Mouse (Mus musculus) brain, adult 2 months (tissue): Measurements from ENCODE around the gene Oip5.
"Not testable (repeated sequence)": the region's sequence is repeated elsewhere in the genome, so short reads cannot be mapped to it uniquely, and the experiment has no call there.

Source experiments
- DNase-seq: peaks from one replicate; pipeline ENCODE4 v3.0.0; 2011; ENCODE audit warnings: low read depth, low spot score

Gene Oip5

GRCm38 (mm10) chr2:119618199-119618982 lies at the start of gene Oip5, which contains the start of gene Nusap1:
Gene Oip5, minus strand, starts transcription at chr2:119618469.
Gene Nusap1, plus strand, starts transcription at chr2:119618298.
- DNase-seq, result peak; percentile 99

GRCm38 (mm10) chr2:119665744-119666143 lies 47.5 kb upstream of the Oip5 start:
- DNase-seq, result not testable (repeated sequence)

GRCm38 (mm10) chr2:119662220-119663182 lies 44.2 kb upstream of the Oip5 start, which contains the start of gene Ndufaf1:
Gene Ndufaf1, minus strand, starts transcription at chr2:119662827.
- peak; percentile 93 for DNase-seq

- no peak for DNase-seq
Observed at GRCm38 (mm10) chr2:119644254-119644653, 26.0 kb upstream of the Oip5 start.

GRCm38 (mm10) chr2:119641214-119641912 lies 23.1 kb upstream of the Oip5 start:
- no peak for DNase-seq

- no peak for DNase-seq
Observed at GRCm38 (mm10) chr2:119636781-119637180, 18.5 kb upstream of the Oip5 start.

GRCm38 (mm10) chr2:119621302-119621701 lies 3.0 kb upstream of the Oip5 start:
- DNase-seq, result no peak

GRCm38 (mm10) chr2:119619002-119619401 lies 733 bp upstream of the Oip5 start:
- not testable (repeated sequence) for DNase-seq

GRCm38 (mm10) chr2:119617841-119618198 lies 449 bp downstream of the Oip5 start:
- no peak for DNase-seq

- no peak for DNase-seq
Observed at GRCm38 (mm10) chr2:119607023-119607422, 11.2 kb downstream of the Oip5 start.

- DNase-seq, result no peak
Observed at GRCm38 (mm10) chr2:119605361-119605973, 12.8 kb downstream of the Oip5 start.

- no peak for DNase-seq
Observed at GRCm38 (mm10) chr2:119603909-119604308, 14.4 kb downstream of the Oip5 start.

GRCm38 (mm10) chr2:119602488-119602887 lies 15.8 kb downstream of the Oip5 start:
- DNase-seq, result no peak

GRCm38 (mm10) chr2:119601575-119601974 lies 16.7 kb downstream of the Oip5 start:
- DNase-seq, result peak; percentile 57

- DNase-seq, result peak; percentile 82
Observed at GRCm38 (mm10) chr2:119601027-119601426, 17.2 kb downstream of the Oip5 start.

GRCm38 (mm10) chr2:119596781-119597330 lies 21.4 kb downstream of the Oip5 start:
- peak; percentile 89 for DNase-seq

GRCm38 (mm10) chr2:119595308-119595707 lies 23.0 kb downstream of the Oip5 start:
- DNase-seq, result no peak

GRCm38 (mm10) chr2:119594113-119594981 lies 23.9 kb downstream of the Oip5 start:
- DNase-seq, result peak; percentile 99

- DNase-seq, result peak; percentile 16
Observed at GRCm38 (mm10) chr2:119593765-119594112, 24.5 kb downstream of the Oip5 start.

- peak; percentile 26 for DNase-seq
Observed at GRCm38 (mm10) chr2:119591247-119591646, 27.0 kb downstream of the Oip5 start.
